Mouse (Mus musculus) cerebellum, adult 2 months (tissue): ENCODE measurements at regions not wholly inside any gene's neighbourhood (a gene's known extent, or its start where the extent isn't known, plus 50 kb on each side); places are given as distances from the start of the nearest gene placed in this dataset.

ENCODE experiments used
- CTCF ChIP-seq: fragments of 200-500 bp; IDR thresholded peaks from 2 replicates; pipeline ENCODE4 v1.5.1; 2011; ENCODE audit warnings: low read depth, mild to moderate bottlenecking, control low read depth, low read length, moderate library complexity, borderline replicate concordance; ENCODE audit not compliant: insufficient read depth
- POLR2A ChIP-seq: fragments of 200-500 bp; IDR thresholded peaks from 2 replicates; pipeline ENCODE4 v1.6.1; 2011; ENCODE audit warnings: low read length, control low read depth, borderline replicate concordance; ENCODE audit not compliant: insufficient read depth

DNA sequence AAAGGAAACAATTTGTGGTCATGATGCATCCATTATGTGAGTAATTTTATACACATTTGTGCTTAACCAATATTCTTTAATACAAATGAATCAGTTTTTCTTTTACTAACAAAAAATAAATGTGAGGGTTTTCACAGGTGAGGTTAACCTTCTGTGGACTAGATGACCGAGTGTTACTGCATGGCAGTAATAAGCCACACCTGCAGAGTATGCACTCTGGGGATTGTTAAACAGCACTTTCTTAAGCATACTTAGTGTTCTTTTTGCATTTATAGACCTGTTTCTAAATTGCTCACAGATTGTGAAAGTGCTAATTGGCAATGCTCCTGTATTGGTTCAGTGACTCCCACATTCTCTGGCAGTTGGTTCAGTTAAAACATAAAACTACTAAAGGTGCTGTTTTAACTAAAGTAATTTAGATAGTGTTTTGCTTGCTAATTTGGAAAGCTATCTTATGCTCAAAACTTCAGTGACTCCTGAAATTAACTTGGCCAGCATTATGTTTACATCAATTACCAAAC is 125.4 kb downstream of the Plod2 start:
- TF ChIP-seq CTCF (no peak), POLR2A (no peak)
